Mouse (Mus musculus) adrenal gland, postnatal 36 days (tissue): Measurements from ENCODE around the gene Alb. TPM values are rescaled to one million over a fixed set of nuclear protein-coding genes. Genes with fewer than 3 reads are reported as not detected.

Source experiments
- DNase-seq, 2 experiments: peaks; one replicate each; pipeline ENCODE4 v3.0.0; 2021; ENCODE audit warnings: mixed read lengths in 1 of 2
- total RNA-seq, 2 experiments: library from RNA; stranded (reverse); gene quantifications; 2 replicates each; pipeline ENCODE4 v1.2.3; 2021

Gene Alb
- total RNA-seq, 2 experiments from 2014 or later: 4.4 to 24.0 TPM

DNA sequence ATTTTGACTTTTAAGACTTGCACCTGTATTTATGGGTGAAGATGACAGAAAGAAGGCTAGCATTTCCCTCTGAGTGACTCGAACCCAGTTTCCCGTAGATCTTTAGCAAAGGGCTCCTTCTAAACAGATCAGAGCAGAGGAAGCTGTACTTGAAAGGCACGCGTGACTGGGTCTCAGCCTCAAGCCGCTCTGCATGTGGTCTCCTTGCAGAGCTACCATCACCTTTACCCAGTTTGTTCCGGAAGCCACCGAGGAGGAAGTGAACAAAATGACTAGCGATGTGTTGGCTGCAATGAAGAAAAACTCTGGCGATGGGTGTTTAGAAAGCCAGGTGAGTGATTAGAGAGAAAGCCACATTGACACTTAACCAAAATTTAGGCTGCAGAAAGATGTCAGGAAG lies 31.7 kb downstream of the Alb start:
- no peak for DNase-seq

DNA sequence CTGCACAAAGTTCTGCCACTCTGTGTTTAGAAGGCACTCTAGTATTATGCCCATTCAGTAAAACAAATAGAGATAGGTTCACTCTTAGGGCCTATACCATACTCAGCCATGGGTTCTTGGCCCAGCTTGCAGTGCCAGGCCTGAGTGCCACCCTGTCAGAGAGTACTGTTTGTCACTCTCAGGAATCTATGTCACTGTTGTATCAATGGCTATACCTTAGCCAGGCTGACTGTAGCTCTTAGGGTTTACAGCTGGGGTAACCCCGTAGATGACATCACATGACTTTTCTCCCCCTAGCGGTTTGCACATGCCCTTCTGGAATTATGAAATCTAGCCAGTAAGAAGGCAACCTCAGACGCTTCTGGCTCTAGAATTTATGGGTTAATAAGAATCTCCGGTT lies 33.6 kb downstream of the Alb start:
- DNase-seq: no peak

DNA sequence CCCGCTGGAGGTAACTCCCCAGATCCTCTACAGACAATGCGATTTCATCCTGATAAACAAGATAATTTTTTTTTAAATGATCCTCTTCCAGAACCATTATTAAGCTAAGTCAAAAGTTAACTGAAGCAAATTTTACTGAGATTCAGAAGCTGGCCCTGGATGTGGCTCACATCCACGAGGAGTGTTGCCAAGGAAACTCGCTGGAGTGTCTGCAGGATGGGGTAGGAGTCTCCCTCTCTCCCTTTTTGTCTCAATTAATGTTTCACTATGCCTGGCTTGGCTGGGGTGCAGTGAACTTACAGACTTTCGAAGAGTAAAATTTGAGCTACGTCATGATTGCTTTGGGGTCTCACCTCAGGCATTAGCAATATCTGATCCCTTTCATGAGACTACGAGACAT lies 38.8 kb downstream of the Alb start:
- DNase-seq: no peak

DNA sequence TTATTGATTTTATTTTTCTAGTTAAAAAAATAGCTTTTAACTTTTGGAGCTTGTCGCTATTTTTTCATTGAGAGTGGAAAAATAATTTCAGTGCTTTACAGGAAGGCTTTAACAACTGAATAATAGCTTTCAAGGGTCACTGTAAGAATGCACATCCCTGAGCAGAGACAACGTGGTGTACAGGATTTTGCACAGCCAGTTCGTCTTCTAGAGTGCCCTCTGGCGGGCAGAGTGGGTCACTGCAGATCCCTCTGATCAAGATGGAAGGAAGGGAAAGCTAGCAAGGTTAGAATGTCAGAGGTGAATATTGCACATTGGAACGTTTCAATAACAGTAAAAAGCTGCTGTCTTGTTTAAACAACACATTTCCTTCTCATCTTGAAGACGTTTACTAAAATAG lies 40.0 kb downstream of the Alb start:
- DNase-seq: peak; percentile 81 to 83

DNA sequence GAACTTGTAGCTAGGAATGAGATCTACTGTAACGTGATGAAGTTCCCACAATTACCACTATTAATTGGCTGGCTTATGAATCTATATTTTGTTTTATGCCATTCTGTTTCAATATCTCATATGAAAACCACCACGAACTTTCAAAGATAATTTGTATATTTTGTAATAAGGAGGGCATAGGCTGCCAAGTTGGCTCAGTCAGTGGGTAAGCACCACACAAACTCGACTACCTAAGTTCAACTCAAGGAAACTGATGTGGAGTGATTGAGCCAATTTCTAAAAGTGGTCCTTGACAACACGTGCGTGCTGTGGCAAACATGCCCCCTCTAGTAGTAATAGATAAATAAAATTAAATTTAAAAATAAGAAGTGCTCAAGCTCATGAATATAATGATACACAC lies 41.1 kb downstream of the Alb start:
- DNase-seq: no peak

DNA sequence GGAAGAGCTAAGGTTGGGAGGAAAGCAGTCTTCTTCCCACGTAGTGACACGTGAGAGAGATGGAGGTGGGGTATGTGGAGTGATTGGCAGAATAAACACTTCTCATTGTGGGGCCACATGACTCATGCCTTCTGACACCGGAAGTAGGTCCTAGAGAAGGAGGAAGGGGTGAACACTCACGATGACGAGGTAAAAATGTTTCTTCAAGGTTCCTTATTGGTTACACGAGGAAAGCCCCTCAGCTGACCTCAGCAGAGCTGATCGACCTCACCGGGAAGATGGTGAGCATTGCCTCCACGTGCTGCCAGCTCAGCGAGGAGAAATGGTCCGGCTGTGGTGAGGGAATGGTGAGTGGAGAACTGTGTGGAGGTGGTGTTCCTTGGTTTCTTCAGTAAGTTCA lies 44.0 kb downstream of the Alb start:
- no peak for DNase-seq

DNA sequence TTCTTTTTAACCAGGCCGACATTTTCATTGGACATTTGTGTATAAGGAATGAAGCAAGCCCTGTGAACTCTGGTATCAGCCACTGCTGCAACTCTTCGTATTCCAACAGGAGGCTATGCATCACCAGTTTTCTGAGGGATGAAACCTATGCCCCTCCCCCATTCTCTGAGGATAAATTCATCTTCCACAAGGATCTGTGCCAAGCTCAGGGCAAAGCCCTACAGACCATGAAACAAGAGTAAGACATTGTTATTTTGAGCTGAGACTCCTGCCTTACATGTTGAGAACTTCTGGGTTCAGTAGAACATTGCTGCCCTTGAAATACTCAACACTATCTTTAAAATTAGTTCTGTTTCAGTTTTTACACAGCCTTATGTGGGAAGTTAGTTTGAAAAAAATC lies 45.8 kb downstream of the Alb start:
- no peak for DNase-seq

DNA sequence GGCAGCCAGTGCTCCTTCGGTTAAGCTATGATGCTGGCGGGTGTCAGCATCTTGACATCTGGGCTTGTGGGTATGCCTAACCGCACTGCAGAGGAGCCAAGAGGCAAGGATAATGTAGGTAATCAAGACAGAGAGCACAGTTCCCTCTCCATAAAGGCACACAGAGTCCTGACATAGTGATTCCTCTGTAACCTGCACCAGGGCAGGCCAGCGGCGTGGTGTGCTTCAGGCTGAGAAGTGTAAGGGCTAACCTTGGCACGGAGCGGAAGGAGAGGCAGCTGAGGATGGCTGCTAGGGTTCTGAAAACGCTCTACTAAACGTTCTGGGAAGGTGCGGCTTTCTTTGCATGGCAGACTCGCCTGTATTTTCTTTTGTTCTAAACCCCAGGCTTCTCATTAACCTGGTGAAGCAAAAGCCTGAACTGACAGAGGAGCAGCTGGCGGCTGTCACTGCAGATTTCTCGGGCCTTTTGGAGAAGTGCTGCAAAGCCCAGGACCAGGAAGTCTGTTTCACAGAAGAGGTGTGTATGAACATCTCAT lies 46.8 kb downstream of the Alb start:
- DNase-seq: no peak

DNA sequence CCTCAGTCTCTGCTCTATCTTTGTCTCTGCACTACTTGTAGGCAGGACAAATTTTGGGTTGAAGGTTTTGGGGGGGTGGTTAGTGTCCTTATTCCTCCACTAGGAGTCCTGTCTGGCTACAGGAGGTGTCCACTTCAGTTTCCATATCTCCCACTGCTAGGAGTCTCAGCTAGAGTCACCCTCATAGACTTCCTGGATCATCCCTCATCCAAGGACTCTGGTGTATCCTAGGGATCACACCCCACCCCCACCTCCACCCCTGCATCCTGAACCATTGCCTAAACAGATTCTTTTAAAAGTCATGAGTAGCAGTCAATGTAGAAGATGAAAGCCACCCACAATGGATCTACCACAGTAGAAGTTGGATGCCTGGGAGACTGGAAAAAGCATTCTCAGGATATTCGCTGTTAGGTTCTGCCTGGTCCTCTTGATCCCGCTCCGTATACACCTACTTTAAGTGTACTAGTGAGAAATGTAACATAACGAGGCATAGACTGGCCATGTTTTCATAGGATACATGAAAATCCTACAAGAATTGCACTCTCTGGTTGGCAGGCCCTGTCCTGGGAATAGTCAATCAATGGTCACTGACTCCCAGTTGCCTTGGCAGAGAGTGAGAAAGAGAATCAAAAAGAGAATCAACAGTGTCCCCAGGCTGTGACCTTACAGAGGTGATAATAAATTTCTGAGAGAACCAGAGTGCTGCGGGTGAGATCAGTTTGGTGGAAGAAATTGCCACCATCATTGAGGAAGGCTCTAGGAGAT lies 49.3 kb downstream of the Alb start:
- no peak for DNase-seq

DNA sequence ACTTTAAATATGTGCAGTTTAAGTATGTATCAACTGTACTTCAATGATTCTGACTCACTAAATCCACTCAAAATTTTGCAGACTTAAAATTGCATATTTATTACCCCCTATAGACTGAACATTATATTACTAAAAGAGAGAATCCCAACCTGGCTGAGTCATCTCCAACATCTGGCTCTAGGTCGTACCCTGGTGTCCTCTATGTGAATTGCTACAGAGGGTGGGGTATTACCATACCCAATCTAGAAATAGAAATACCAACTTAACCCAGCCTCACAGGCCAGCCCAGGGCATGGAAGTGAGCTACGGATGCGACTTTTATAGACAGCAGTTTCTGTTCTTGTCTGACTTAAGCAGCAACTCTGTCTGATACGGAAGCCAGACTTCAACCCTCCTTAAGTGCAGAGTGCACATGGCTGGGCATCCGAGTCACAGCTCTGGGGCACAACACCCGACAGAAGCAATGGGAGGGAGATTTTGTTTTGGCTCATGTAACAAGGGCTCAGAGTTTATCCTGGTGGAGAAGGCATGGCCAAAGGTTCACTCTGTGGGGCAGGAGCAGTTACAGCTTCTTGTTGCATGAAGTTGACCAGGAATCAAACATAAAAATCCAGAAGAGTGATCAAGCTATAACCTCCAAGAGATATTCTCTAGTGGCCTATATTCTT lies 51.7 kb downstream of the Alb start:
- DNase-seq: no peak

DNA sequence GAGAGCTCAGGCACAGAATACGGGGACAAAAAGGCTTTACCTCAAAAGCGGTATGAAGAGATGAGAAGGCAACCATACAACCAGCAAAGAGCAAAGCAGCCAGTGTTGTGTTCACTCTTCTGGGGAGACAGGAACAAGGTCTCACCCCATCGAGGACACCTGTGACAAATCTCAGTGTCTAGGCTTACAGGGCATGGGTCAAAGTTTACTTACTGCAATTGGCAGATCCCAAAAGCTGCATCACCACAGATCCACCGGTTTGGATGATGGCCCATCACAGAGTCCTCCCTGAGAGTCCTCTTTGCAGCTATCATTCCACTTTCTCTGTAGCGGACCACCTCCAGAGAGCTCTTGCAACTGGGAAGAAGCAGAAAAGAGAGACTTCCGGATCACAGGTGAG lies 54.9 kb downstream of the Alb start:
- no peak for DNase-seq

DNA sequence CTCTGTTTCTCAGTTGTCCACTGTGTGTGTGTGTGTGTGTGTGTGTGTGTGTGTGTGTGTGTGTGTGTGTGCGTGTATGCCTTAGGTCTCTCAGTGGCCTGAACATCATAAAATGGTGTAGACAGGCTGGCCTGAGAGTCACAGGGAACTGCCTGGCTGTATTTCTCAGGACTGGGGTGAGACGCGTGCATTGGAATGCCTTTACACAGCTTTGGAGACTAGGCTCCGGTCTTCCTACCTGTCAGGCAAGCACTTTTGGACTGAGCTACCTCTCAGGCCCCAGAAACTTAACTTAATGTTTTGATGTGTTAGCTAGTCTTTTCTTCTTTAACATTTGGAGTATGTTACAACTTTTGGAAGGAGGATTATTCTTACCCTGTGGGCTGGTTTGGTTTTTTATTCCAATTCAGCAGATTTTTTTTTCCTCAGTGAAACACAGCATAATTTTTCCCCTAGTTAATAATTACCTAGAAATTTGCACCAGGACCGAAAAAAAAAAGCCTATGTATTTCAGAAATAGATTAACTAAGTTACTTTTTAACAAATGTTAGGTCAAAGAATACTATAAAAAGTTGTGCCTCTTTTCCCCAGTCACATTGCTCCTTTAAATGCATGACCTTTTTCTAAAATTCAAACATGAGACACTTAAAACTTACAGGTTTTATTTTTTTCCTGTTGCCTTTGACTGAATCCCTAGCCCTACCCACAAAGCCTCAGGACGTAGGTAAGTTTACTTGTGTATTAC lies 57.8 kb downstream of the Alb start, which contains the start of gene Afm:
Gene Afm (plus strand): TSS at position 577 of the 745 bp plus-strand sequence.
- DNase-seq: no peak

Other genes with a start within 250 kb of the Alb start
- 10 to 100 TPM; 21.7 to 58.9 TPM for gene Cox18, start 236.9 kb upstream of the Alb start, total RNA-seq
- gene Ankrd17, start 94.3 kb upstream of the Alb start, total RNA-seq: 10 to 100 TPM; 88.8 to 91.5 TPM
- gene Gm9958, start 93.7 kb upstream of the Alb start, total RNA-seq: 1 to 10 TPM; 2.2 to 3.4 TPM
- gene Afp, start 29.8 kb downstream of the Alb start, total RNA-seq: not detected
- gene Afm, start 58.0 kb downstream of the Alb start, total RNA-seq: under 1 TPM in 1 of 2 experiments, not detected in 1; 0.40 TPM
- not detected for gene 5830473C10Rik, start 100.2 kb downstream of the Alb start, total RNA-seq
- gene Rassf6, start 179.8 kb downstream of the Alb start, total RNA-seq: 1 to 10 TPM; 1.5 to 2.8 TPM